Mouse (Mus musculus) layer of hippocampus, adult 11-12 months (tissue): ENCODE measurements around the gene Ptges3l.
A peak's percentile ranks its signal among the peaks of the same experiment; 100 is the strongest.
"Not testable (repeated sequence)": the region's sequence is repeated elsewhere in the genome, so short reads cannot be mapped to it uniquely, and the experiment has no call there.

Experiments
- DNase-seq: peaks from one replicate; pipeline ENCODE4 v3.0.0; 2022; ENCODE audit warnings: low spot score

The Ptges3l gene

DNA sequence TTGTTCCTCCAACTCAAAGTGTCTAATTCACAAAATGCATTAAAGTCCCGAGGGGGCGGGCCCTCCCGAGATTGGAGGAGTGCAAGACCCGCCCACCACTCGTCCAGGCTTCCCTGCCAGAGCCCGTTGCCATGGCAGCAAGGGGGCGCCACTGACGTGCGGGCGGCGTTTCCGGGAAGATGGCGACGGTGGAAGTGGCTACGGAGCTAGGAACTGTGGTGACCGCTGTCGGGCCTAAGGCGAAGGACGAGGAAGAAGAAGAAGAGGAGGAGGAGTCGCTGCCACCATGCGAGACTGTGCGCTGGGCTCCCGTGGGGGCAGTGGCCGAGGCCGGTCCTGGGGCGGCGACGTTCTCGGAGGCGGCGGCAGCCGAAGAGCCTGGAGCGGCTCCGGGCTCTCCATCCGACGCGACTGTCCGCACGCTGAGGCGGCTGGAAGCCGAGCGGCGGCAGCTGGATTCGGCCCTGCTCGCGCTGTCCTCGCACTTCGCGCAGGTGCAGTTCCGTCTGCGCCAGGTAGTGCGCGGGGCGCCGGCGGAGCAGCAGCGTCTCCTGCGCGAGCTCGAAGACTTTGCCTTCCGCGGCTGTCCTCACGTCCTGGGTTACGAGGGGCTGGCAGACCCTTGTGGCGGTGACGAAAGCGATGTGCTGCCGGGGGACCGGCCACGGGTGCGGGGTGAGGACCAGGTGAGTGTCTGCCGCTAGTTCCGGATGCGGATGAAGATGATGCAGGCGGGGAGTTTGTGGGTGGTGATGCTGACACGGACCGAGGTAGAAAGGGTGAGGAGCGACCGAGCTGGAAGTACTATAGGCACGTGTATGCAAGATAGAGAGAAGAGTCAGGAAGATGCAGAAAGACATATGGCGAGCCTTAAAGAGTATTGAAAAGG, at the start of gene Ptges3l, which contains the start of gene Rundc1:
TSS of gene Ptges3l (minus strand) at position 409 of the 889 bp plus-strand sequence.
TSS of gene Rundc1 (plus strand) at position 161 of the 889 bp plus-strand sequence.
- DNase-seq = peak; percentile 98

DNA sequence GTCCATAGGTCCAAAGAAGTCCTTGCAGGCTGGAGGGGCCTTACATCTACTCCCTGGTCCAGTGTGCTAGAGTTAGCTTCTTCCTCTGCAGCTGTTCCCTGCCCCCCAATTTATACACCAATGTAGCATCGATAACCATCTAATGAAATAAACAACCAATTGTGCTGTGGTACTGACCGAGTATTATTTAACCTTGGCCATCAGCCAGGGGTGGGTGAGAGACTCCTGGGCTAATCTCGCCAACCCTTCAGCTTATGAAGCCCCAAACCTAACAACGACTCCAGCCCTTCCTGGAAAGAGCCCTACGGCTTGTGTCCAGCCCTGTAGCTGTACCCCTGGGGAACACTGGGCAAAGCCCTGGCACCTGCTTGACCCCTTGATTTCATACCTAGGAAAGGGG, 49.2 kb upstream of the Ptges3l start:
- DNase-seq = no peak

DNA sequence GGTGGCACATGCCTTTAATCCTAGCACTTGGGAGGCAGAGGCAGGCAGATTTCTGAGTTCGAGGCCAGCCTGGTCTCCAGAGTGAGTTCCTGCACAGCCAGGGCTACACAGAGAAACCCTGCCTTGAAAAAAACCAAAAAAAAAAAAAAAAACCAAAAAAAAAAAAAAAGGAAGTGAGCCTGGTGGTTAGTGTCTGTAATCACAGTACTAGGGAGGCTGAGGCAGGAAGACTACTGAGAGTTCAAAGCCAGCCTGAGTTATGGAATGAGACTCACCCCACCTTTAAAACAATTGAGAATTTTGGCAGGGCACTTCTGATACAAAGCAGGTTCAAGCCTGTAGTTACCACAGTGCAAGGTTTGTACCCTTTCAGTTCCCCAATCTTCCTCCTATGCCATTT, 48.6 kb upstream of the Ptges3l start:
- DNase-seq = not testable (repeated sequence)

- DNase-seq = peak; percentile 39
Measured at GRCm38 (mm10) chr11:101472336-101472735, 47.2 kb upstream of the Ptges3l start.

GRCm38 (mm10) chr11:101471926-101472325, 46.8 kb upstream of the Ptges3l start:
- DNase-seq = no peak

DNA sequence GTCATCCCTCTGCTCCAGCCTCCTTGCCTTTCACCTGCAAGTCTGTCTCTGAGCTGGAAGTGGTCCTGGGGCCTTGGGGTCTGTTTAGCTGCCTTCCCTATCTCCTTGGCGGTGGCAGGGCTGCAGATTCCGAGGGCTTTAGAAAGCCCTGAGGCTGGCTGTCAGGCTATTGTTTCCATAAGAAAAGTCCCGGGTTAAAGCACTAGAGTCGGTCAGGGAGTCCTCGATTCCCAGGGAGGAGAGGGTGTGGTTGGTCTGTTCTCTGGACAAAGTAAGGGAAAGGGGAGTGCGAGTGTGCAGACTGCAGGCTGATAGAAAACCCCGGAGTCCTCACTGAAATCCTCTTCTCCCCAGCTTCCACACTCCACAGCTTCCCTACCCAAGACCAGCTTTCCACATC, 45.1 kb upstream of the Ptges3l start:
- DNase-seq = no peak

- DNase-seq = no peak
Measured at GRCm38 (mm10) chr11:101469155-101469554, 44.0 kb upstream of the Ptges3l start.

- DNase-seq = no peak
Measured at GRCm38 (mm10) chr11:101468731-101469130, 43.6 kb upstream of the Ptges3l start.

DNA sequence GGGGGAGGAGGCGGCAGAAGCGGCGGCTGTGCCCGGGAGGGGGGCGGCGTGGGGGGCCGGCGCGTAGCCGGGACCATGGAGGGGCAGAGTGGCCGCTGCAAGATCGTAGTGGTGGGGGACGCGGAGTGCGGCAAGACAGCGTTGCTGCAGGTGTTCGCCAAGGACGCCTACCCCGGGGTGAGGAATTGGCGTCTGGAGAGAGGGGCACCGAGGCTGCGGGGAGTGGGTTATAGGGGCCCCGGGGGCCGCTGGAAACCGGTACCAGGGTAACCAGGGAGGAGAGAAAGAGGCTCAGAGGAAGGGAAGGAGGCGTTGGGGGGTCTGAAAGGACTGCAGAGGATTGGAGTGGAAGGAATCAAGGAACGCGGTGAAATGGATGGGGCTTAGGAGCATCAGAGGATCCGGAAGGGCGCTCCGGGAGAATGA, 43.1 kb upstream of the Ptges3l start:
- DNase-seq = peak; percentile 19

DNA sequence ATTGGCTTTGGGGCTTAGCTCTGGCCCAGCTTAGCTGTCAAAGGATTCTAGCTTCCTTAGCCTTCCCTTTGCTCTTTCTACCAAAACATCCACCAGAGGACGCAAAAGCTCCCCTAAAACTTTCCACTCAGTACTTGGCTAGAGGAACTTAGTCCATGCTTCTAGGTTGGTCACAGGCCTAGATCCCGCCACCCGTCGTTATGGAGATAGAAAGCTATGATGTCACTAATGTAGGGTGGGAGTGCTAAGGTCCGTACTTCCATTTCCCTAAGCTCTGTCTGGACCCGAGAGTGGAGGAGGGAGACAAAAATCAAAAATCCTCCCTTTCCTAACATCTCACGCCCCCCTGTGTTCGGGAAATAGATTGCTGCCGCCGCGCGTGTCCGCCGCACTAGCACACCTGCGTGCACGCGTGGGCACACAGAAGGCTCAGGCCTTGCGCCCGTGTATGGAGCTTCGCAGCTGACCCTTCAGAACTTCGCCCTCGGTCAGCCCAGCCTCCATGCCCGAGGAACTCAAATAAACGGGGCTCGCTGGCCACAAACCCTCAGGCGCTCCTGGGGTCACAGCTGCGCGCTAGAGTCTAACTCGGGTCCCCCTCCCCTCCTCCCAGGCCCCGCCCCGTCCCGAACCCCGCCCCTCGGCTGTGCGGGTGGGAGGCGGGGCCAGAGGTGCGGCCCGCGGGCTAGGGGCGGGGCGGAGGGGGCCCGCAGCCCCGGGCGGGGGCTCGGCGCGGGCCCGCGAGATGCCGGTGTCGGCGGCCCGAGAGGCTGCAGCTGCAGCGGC, 42.5 kb upstream of the Ptges3l start:
- peak; percentile 78 for DNase-seq

GRCm38 (mm10) chr11:101466552-101466950, 41.4 kb upstream of the Ptges3l start:
- DNase-seq = not testable (repeated sequence)

DNA sequence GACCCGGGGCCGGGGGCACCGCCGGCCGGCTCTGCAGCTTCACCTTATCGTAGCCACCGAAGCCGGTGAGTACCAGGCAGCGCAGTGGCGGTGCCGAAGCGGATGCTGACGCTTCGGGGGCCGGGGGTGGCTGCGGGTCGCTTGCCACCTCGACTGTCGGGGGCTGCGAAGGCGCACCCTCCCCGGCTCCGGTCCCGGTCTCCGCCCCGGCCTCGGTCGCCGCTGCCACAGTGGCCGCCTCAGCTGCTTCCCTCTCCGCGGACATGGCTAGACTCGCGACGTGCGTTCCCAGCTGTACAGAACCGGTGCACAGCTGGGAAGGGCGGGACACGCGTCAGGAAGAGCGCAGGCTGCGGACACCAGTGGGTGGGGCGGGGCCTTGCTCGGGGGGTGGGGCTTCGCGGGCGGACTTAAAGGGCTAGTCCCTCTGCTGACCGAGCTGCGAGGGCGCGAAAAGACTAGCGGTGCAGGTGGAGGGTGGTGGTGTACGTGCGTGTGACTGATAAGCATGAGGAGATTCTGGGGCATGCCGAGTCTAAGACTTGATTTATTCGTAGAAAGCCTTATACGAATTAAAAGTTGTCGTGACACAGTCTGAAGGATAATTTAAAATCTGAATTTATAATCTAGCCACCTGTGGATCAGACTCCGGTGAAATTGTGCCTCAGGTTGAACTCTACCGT, 40.9 kb upstream of the Ptges3l start, which contains the start of gene Vat1:
TSS of gene Vat1 (minus strand) at position 362 of the 683 bp plus-strand sequence.
- peak; percentile 58 for DNase-seq

GRCm38 (mm10) chr11:101465101-101465868, 40.2 kb upstream of the Ptges3l start:
- DNase-seq = peak; percentile 47

- no peak for DNase-seq
Measured at GRCm38 (mm10) chr11:101464211-101465100, 39.3 kb upstream of the Ptges3l start, which contains the start of gene Rnd2. Gene Rnd2 (plus strand): TSS chr11:101464999.

- no peak for DNase-seq
Measured at GRCm38 (mm10) chr11:101462583-101463440, 37.7 kb upstream of the Ptges3l start.

GRCm38 (mm10) chr11:101462141-101462540, 37.0 kb upstream of the Ptges3l start:
- DNase-seq = no peak

DNA sequence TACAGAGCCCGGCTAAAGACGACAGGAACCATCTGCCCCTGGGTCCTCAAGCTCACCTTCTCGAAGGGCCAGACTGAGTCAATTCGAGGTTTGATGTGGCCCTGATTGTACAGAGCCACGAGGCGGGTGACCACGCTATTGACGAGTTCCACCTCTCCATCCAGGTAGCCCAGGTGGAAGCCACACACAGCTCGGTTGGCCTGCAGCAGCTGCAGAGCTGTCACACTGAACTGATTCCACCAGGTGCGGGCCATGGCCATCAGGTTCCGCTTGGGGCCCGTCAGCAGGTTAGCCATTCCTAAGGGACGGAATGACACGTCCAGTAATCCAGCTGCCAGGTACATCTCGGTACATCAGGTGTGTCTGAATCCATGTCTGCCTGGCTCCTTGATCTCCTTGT, 35.2 kb upstream of the Ptges3l start:
- DNase-seq = no peak

DNA sequence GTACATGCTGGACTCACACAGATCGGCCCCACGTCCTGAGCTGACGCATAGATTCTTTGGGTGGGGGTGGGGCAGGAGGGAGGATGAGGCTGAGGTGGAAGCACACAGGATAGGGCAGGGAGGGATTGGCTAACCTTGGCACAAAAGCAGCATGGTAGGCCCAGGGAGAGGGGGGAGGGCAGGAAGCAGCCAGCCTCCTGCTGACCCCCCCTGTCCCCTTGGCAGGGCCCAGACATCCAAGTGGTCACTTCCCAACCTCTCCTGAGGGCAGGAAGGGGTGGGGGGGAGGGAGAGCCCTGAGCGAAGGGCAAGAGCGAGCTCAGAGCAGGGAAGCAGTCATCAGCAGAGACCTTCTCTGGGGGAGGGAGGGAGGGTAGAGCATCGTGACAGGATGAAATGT, 34.6 kb upstream of the Ptges3l start:
- DNase-seq = no peak

DNA sequence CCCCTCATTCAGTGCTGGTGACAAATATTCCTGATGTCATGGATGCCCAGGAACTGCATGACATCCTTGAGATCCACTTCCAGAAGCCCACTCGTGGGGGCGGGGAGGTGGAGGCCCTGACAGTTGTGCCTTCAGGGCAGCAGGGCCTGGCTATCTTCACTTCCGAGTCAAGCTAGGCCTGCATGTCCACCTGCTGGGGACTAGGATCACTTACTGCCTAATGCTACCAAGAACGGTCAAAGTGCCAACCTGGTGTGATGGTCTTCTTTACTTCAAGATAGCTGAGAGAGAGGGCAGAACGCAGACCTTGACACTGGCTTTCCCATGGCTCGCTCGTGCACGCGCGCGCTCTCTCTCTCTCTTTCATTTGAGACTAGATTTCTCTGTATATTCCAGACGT, 33.1 kb upstream of the Ptges3l start:
- no peak for DNase-seq
